Mouse (Mus musculus) liver, adult 2 months (tissue): ENCODE results near the gene Il6st.

Source experiments
- CTCF ChIP-seq: fragments of 200-500 bp; IDR thresholded peaks from 2 replicates; pipeline ENCODE4 v1.5.1; 2011; ENCODE audit warnings: low read depth, low read length, control low read depth
- POLR2A ChIP-seq: fragments of 200-500 bp; IDR thresholded peaks from 2 replicates; pipeline ENCODE4 v1.6.1; 2011; ENCODE audit warnings: low read length, control low read depth; ENCODE audit not compliant: insufficient read depth; ENCODE audit errors: extremely low read depth

GRCm38 (mm10) chr13:112463868-112464625 lies at the start of gene Il6st:
- TF ChIP-seq CTCF (no peak), POLR2A (peak; percentile 88)
